Mouse (Mus musculus) neutrophil, adult 5-6 weeks (primary cell): ENCODE results near the gene Alg1. TPM values are rescaled to one million over a fixed set of nuclear protein-coding genes. Genes with fewer than 3 reads are reported as not detected.
"Not testable (repeated sequence)": the region's sequence is repeated elsewhere in the genome, so short reads cannot be mapped to it uniquely, and the experiment has no call there.

ENCODE experiments used
- ATAC-seq: fragments of 151-379, 151-347 bp; 2 replicates; pipeline ENCODE4 v1.8.0; 2017; ENCODE audit warnings: mild to moderate bottlenecking, moderate TSS enrichment; ENCODE audit not compliant: insufficient number of reproducible peaks, poor library complexity, low FRiP score, severe bottlenecking; ENCODE audit errors: extremely low read depth
- total RNA-seq: library from RNA; stranded (forward); fragments of 200-1000 nt; gene quantifications from 2 replicates; pipeline ENCODE4 v1.2.3, GENCODE M21; 2017

The Alg1 gene
- 26.0 and 26.2 TPM in 2 replicates for total RNA-seq

DNA sequence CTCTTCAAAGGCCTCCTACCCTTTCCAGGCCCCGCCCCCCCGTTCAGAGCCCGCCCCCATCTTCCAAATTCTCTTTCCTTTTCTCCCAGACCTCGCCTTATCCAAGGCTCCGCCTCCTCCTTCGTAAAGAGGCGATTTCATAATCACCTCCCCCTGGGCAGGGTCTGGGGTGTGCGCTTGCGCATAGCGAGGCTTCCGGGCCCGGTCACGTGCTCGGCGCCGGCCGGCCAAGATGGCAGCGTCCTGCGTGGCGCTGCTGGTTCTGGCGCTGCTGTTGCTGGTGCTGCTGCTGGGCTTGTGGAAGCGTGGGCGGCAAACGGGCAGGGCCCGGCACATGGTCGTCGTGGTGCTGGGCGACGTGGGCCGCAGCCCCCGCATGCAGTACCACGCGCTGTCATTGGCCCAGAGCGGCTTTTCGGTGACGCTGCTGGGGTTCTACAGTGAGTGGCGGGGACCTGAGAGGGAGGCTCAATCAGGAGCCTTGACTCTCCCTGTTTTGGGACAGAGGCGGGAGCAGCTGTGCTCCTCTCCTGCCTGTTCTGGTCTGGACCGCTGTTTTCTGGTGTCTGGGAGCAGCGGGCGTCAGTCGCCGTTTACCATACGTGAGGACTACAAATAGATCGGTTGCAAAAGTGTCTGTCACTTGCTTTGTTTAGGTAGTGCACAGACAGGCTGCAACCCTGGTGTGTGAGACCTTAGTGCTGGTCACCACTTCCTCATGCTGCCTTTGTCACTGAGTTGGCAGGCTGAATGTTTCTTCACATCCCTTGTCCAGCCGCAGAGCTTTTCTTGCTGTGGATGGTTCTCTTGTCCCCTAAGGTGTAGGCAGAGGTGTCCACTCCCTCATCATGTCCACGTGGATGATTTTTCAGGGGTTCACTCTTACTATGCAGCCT is at the start of gene Alg1:
Alg1 (plus strand) TSS at position 204 of the 896 bp plus-strand sequence.
- peak; percentile 81 for ATAC-seq

DNA sequence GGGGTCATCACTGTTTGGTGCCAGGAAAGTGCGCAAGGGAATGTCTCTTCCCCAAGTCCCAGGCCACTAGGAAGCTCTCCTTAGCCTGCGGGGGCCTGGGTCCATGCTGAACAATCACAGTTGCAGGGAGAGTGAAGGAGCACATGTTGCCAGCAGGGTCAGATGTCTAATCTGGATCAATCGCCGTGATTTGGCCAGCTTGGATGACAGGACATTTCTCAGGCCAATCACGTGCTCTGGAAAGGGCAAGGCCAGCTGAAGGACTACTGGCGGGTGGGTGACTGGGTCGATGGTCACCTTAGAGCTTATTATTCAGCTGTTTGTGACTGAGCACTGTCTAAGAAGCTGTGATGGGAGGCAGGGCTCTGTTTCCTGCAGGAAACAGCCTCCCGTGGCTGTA is 49.3 kb upstream of the Alg1 start:
- ATAC-seq: no peak

- no peak for ATAC-seq
These were observed 48.5 kb upstream of the Alg1 start for GRCm38 (mm10) chr16:5184956-5185355.

- ATAC-seq: no peak
These were observed 47.7 kb upstream of the Alg1 start for GRCm38 (mm10) chr16:5185691-5186090.

DNA sequence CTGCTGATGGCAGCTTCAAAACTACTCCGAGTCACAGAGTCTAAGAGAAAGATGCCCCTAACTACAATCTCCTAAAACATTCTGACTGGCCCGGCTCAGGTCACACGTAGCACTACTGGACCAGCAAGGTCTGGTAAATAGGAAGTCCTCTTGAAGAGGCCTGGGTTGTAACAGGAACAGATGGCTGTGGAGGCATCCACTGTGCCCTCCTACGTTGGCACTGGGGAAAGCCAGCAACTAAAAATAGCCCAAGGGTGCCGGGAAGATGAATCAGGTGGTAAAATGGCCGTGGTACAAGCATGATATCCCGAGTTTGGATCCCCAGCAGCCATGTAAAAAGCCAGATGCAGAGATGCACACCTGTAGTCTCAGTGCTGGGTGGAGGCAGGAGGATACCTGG is 47.2 kb upstream of the Alg1 start:
- ATAC-seq: no peak

DNA sequence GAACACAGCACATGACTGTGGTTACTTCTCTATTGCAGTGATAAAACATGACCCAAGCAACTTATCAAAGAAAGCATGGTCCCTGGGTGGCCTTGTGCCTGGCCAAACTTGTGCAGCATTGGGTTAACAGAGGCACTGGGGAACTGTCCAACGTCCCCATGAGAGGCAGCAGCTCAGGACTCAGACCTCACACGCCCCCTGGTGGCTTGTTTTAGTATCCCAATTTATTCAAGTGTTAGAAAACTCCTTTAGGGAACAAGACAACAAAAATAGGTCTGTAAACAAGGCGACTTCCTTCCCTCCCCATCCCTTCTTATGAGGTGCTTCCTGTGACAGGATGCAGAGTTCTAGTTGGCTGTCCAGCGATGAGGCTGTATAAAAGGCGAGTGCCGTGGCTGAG is 38.3 kb upstream of the Alg1 start:
- peak; percentile 21; the same call in 1 of the 2 replicates for ATAC-seq

DNA sequence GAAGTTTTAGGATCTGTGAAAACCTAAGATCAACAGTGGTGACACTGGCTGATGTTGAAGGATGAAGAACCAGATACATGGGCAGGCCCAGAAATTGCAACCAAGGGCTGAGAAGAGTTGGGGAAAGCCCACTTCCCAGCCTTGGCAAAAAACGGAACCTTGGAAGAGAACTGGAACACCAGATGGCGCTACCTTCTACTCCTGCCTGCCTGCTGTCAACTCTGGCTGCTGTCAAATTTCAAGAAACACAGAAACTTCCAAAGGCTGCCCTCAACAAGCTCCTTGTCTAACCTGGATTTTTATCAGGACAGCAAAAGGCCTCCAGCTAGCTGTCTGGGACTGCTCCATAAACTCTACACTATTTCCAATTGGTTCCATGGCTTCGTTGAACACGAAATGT is 30.7 kb upstream of the Alg1 start:
- ATAC-seq: no peak

GRCm38 (mm10) chr16:5203200-5203599 is 30.2 kb upstream of the Alg1 start:
- ATAC-seq: no peak

- peak; percentile 79 for ATAC-seq
These were observed 29.6 kb upstream of the Alg1 start, which contains the start of gene Nagpa for GRCm38 (mm10) chr16:5203668-5204433. Gene Nagpa, minus strand, starts transcription at chr16:5204012.

DNA sequence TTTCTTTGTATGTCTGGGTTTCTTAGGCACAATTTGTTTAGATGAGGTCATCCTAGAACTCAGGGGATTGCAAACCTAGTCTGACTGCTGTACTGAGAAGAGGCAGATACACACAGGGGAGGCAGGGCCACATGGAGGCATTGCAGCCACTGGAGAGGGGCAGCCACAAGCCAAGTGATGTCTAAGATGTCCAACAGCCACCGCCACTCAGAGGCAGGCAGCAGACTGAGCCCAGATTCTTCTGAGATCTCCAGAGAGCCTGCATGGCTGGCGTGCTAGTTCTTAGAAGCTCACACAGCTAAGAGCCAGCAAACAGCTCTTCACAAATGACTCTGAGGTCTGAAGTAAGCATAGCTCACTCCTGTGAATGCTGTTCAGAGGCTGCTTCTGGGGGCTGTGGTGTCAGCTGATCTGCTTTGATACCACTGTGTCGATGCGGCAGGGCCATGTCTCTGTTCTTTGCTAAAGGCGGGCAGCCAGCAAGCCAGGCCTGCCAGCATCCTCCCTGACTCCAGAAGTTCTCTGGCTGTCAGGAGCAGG is 27.9 kb upstream of the Alg1 start:
- ATAC-seq: no peak

GRCm38 (mm10) chr16:5206051-5206450 is 27.4 kb upstream of the Alg1 start:
- ATAC-seq: no peak

DNA sequence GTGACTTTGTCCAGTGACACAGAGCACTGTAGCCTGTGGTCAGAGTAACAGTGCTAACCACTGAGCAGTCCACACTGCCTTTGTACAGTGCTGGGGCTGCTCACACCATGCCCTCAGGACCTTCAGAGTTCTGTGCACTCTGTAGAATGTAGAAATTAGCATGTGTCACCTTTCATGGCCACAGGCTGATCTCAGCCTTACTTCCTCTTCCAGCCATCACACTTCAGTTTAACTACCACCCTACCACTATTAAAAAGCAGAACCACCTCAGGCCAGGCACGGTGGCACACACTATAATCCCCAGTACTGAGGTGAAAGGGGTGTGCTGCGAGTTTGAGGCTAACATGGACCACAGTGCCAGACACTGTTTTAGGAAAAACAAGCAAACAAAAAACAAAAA is 23.1 kb upstream of the Alg1 start:
- ATAC-seq: peak; percentile 66; the same call in 1 of the 2 replicates

DNA sequence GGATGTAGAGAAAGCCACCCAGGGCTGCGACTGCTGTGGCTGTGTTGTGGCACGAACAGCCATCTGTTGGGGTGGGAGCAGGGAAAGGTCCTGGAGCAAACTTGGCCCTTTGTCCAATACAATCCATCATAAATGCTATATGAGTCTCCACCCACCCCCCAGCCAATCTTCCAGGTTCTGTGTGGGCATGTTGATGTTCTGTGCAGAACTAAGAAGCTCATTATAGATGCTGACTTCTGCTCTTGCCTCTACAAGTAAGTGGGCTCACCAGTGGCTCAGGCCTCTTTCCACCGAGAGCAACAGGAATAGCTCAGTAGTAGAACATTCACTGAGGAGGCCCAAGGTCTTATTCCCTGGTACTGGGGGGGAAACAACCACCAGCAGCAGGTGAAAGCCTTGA is 21.3 kb upstream of the Alg1 start:
- no peak for ATAC-seq

DNA sequence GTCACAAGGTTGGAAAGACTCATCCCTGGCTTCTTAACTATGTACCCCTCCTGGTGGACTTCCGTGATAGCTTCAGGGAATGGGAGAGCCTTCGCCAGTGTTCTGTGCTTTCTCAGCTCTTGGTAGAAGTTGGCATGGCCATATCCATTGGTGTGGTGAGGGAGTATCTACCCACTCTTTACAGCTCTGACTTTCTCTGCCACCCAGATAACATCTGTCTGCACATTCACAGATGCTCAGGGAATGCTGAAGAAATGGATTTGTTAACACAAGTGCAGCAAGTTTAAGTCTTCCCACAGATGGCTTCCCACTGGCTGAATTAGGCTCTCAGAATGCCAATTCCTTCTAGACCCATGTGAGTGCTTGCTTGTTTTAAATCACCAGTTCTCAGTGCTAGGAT is 19.3 kb upstream of the Alg1 start:
- no peak for ATAC-seq

- no peak for ATAC-seq
These were observed 16.7 kb upstream of the Alg1 start for GRCm38 (mm10) chr16:5216686-5217085.

GRCm38 (mm10) chr16:5217341-5218133 is 15.9 kb upstream of the Alg1 start:
- ATAC-seq: no peak

DNA sequence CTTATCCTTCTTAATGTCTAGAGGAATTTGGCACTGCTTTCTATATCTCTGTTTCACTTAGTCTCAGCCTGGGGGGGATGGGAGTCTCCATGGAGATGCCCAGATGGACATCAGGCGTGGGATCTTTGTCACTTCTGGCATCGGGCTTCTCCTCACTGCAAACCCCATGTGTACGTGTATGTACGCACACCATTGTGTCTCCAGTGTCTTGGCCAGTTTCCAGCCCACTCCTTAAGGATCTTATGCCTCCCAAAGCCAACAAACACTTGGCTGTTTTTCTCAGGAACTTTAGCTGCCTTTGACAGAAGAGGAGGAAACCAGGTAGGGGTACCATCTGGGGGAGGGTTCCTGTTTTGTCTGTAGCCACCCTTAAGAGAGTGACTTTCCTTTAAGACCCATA is 12.0 kb upstream of the Alg1 start:
- no peak for ATAC-seq

- ATAC-seq: no peak
These were observed 11.3 kb upstream of the Alg1 start, which contains the start of gene AU021092 for GRCm38 (mm10) chr16:5222140-5222539. Gene AU021092, minus strand, starts transcription at chr16:5222299.

DNA sequence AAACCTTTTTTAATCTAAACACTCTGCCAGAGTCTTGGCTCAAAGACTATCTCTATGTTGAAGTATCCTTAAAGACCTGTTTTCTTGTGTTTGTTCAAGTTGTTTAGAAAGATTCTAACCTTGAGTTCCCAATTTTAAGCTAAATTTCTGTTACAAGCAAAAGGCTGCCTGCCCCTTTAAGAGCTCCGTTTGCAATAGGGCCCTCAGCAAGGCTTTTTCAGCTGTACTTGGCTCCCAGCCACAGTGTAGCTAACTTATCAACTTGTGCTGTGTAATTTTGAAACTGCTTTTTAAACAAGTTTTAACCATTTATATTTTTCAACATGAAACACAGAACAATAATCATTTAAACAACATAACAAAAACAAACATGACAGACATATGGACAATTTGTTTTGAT is 6.9 kb upstream of the Alg1 start:
- ATAC-seq: not testable (repeated sequence)
